Mouse (Mus musculus) embryonic fibroblast, embryonic 13.5 days (primary cell): ENCODE measurements at regions not wholly inside any gene's neighbourhood (a gene's known extent, or its start where the extent isn't known, plus 50 kb on each side); places are given as distances from the start of the nearest gene placed in this dataset.

Source experiments
- H3K27ac ChIP-seq: 2 replicates; pipeline ENCODE4 v1.5.1; 2012; ENCODE audit warnings: low read length, control low read depth, inconsistent platforms; ENCODE audit not compliant: insufficient read depth
- H3K4me1 ChIP-seq: 2 replicates; pipeline ENCODE4 v1.6.1; 2011; ENCODE audit warnings: low read length; ENCODE audit not compliant: control insufficient read depth, insufficient read depth
- H3K4me3 ChIP-seq: 2 replicates; pipeline ENCODE4 v1.5.1; 2011; ENCODE audit warnings: mild to moderate bottlenecking, control low read depth, low read length; ENCODE audit not compliant: insufficient read depth
- CTCF ChIP-seq: IDR thresholded peaks from 2 replicates; pipeline ENCODE4 v1.5.1; 2011; ENCODE audit warnings: mild to moderate bottlenecking, control low read depth, low read length, moderate library complexity, borderline replicate concordance; ENCODE audit not compliant: insufficient read depth
- POLR2A ChIP-seq: IDR thresholded peaks from 2 replicates; pipeline ENCODE4 v1.6.1; 2011; ENCODE audit warnings: low read depth, mild to moderate bottlenecking, control low read depth, low read length, moderate library complexity

DNA sequence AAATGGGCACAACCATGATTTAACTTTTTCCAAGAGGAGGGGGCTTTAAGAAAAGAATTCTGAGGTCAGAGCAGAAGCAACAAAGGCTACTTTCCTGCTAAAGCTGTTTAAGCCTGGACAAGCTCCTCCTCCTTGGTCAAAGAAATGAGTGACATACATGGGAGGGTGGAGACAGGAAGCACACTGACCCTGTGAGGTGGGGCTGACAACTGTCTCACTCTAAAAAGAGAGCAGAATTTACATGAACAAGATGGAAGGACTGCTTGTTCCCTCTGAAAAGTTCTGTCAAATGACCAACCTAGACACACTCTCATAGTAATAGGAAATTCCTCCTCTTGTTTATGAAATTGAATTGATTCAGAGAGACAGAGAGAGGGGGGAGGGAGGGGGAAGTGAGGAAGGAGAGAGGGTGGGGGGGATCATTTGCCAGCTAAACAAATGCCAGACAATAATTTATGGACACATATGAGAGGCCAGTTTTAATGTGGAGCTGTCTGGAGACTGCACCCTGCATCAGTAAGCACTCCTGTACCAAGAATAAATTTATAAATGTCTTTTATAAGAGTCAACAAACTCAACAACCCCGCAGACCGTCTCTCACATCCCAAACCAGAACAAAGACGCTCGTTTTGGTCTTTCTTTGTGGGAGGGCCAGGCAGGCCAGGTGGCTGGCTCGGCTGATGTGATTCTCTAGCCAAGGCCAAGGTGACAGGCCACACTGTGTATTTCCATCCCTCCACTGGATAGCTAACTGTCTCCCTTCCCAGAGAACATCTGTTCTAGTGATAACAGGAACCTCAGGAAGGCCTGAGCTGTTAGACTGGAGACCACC lies 110.6 kb upstream of the Stc2 start:
- no peak overlapping the region for H3K4me3 ChIP-seq
- no peak overlapping the region for H3K27ac ChIP-seq
- no peak for TF ChIP-seq POLR2A
- no peak for TF ChIP-seq CTCF
- no peaks in the 10 kb centered on the region for H3K4me1 ChIP-seq

DNA sequence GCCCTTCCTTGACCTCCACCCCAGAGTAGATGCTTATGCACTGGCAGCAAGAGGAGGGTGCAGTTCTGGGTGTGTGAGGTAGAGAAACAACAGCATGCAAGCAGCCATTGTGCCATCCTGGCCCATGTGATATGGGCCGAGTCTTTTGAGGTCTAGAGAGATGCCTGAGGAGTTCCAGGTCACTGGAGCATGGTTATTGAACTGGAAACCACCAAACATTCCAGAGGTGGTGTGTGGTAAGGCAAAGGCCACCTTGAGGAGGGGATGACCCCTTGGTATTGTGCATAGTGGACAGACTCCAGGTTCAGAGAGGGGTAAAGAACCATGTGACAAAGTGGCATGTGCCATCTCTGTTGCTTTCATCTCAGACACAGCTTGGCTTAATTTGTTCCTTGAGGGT lies 107.9 kb upstream of the Stc2 start:
- Histone ChIP-seq H3K4me3 (no peak overlapping the region), H3K4me1 (no peaks in the 10 kb centered on the region), H3K27ac (no peak overlapping the region)
- no peak for TF ChIP-seq CTCF
- no peak for TF ChIP-seq POLR2A

DNA sequence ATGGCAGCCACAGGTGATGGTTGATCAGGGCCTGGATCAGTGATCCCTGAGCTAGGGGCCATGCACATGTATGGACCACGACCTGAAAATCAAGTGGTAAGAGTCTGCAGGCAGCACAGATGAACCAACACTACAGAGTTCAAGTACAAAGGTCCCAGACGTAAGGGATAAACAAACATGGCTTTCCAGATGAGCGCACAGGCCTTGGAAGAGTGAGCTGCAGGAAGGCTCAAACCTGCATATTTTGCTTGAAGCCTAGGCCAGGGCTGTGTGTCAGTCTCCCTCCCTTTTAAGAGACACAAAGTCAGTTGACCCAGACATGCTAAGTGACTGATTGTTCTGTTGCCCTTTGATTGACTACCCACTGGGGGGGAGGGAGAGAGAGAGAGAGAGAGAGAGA lies 107.2 kb upstream of the Stc2 start:
- Histone ChIP-seq H3K27ac (no peak overlapping the region), H3K4me3 (no peak overlapping the region), H3K4me1 (no peaks in the 10 kb centered on the region)
- no peak for TF ChIP-seq POLR2A
- no peak for TF ChIP-seq CTCF

DNA sequence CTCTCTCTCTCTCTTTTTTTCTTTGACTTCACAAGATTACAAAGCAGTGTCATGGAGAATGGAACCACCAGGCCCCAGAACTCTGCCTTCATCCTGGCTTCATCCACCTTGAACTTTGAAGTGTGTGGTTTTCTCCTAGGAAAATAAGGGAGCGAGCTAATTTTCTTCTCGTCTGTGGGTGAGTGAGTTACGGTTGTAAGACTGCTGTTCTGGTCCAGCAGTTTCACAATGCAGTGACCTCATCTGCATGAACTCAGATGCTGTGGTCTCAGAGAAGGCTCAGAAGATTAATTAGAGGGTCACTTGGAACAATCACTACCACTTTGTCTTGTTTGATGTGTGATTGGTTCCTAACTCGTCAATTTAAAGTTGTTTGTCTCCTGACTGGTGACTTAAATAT lies 103.1 kb upstream of the Stc2 start:
- Histone ChIP-seq H3K4me1 (no peaks in the 10 kb centered on the region), H3K27ac (no peak overlapping the region), H3K4me3 (no peak overlapping the region)
- TF ChIP-seq POLR2A (no peak), CTCF (no peak)

DNA sequence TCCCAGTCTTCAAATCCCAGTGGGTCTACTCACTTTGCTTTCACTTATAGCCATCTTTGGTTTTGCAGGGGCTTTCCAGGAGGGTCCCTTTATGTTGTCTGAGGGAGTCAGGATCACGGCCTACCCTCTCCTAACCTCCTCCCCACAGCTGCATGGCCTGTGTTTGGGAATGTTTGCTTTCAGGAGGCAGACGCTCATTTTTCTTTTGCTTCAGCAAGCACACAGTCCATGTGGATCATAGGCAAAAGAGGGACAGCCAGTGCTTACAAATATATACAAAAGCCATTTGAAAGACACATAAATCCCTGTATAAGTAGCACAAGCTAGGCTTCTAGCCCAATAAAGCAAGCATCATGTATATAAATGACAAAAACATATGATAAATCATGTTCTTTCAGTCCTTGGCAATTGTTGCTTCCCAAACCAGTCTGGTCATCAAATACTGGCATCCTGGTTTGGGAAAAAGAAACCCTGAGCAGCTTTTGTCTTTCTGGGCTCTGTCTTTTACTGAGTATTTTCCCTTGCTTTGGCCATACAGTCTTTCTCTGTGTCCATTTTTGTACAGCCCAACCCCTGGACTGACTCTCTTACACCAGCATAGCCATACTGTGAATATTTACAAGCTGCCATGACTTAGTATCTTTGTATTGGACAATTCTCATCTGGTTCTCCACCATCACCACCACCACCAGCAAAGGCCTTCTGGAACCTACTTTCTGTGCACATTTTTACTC lies 101.0 kb upstream of the Stc2 start:
- H3K4me1 ChIP-seq: no peaks in the 10 kb centered on the region
- H3K27ac ChIP-seq: no peak overlapping the region
- H3K4me3 ChIP-seq: no peak overlapping the region
- TF ChIP-seq CTCF (no peak), POLR2A (no peak)

DNA sequence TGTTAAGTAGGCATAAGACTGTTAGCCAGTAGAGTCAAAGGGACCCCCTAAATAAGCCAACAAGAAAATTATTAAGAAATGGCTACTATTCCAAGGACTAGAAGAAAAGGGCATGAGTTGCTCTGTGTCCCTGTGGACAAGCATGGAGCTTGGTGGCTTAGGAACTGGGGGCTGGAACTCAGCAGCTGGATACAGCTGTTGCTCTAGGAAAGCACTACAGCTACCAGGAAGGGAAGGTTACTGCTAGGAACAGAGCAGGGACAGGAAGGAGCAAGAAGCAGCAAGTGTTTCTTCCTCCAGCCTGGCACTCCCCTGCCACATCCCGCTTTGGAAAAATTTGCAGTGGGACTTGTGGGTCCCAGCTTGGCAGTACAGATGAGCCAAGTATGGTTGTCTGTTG lies 95.0 kb upstream of the Stc2 start:
- Histone ChIP-seq H3K4me1 (no peaks in the 10 kb centered on the region), H3K27ac (no peak overlapping the region), H3K4me3 (no peak overlapping the region)
- TF ChIP-seq POLR2A (no peak), CTCF (no peak)

DNA sequence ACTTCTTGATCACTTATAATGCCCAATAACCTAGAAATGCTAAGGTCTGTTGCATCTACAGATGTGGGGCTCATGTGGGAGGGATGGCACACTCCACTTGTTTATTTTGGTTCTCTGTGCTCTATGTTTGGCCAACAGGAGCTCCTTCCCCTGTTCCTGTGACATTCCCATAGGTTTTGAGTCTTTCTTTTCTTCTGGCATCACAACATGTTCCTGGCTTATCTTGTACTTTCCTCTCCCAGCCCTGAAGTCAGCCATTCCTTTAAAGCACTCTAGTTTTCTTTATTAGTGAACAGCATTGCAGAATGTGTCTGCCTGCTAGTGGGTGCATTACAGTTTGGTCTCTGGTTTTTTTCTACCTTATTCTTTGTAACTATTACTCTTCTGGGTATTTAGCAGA lies 92.6 kb upstream of the Stc2 start:
- no peaks in the 10 kb centered on the region for H3K4me1 ChIP-seq
- no peak overlapping the region for H3K4me3 ChIP-seq
- TF ChIP-seq CTCF (no peak), POLR2A (no peak)
- H3K27ac ChIP-seq: no peak overlapping the region

DNA sequence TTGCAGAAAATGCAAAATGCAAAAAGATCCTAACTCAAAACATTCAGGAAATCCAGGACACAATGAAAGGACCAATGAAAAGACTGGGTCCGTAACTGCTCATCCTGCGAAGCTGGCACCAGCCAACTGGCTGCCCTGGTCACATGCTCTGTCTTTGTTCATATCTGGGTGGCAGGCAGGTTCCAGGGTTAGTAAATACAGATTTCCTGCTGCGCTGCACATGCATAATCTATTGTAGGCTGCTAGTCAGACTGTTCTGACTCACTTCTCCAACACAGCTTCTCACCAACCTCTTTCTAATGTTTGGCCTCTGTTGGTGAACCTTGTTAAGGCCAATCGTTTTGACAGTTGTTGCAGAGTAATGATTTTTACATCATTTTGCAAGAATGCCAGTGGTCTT lies 92.0 kb upstream of the Stc2 start:
- TF ChIP-seq CTCF: no peak

DNA sequence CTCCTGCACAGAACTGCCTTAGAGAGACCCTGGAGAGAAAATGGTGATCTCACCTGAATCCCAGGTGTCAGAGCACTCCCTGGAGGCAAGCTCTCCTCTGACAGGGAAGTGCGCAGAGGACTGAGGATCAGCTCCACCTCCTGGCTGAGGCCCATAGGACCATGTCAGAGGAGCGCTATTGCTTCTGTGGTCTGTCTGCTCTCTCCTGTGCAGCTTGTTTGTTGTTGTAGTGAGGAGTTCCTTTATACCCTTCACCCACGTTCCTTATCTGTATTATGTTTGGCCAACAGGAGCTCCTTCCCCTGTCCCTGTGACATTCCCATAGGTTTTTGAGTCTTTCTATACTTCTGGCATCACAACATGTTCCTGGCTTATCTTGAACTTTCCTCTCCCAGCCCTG lies 91.5 kb upstream of the Stc2 start:
- TF ChIP-seq CTCF (no peak), POLR2A (no peak)

More for the DNA sequence above, 92.0 kb upstream of the Stc2 start:
- Histone ChIP-seq H3K27ac (no peak overlapping the region), H3K4me3 (no peak overlapping the region), H3K4me1 (no peaks in the 10 kb centered on the region)

DNA sequence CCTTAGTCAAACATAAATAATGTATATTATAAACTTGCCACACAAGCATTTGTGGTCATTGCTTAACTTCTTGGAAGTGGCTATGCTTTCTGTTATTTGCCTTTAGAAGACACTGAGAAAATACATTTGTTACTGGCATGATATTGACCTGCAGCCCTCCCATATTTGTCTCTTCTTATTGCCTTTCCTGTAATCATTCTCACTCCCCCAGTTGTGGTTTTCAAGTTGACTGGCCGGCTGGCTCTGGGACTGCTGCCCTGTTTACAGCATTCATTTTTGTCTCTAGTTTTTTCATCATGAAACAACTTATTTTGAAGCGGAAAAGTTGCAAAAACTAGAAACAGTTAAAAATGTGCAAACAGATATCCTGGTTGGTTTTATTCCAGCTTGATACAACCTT lies 57.5 kb upstream of the Stc2 start:
- TF ChIP-seq POLR2A (no peak), CTCF (no peak)
- Histone ChIP-seq H3K4me1 (no peaks in the 10 kb centered on the region), H3K27ac (no peak overlapping the region), H3K4me3 (no peak overlapping the region)

More for the DNA sequence above, 91.5 kb upstream of the Stc2 start:
- H3K4me1 ChIP-seq: no peaks in the 10 kb centered on the region
- H3K4me3 ChIP-seq: no peak overlapping the region
- H3K27ac ChIP-seq: no peak overlapping the region
